In the genomic region with DNA sequence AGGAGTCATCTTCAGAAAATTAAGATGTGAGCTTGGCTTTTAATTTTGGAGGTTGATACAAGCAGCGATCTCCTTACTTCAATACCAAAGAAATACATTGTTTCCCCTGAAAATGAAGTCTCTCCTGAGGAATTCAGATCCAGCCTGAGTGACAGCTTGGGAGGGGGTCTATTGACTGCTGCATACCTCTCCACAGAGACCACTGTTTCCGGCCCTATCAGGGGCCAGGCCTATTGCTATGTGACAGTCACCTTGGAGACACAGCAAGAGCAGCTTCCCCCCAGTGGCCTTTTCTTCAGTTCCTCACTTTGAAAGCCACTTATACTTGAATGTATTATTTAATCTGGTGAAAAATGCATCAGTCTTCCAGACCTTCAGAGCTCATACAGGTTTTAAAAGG, we compare ENCODE assay signal across 20 mouse cellular contexts.
DNase-seq lines count a peak whose midpoint lies in the region; ATAC-seq and TF ChIP-seq lines count a peak whose summit lies in the region.
"Had no signal": no experiment of that assay in that cellular context is flagged by ENCODE, and none has a peak within 500 bp of the region (broad histone marks: within the 10 kb centered on the region; RNA-seq: fewer than 3 reads in every experiment).

No protein-coding gene starts in this region.

- no peak for TF ChIP-seq CTCF in hindbrain, postnatal 0 days (IDR thresholded peaks at IDR 0.05; ENCODE audit: low read depth)
- TF ChIP-seq CTCF in midbrain, postnatal 0 days (IDR thresholded peaks at IDR 0.05) = no peak

- WGBS in forebrain, embryonic 15.5 days = 10% methylated on average over 2 of the region's 2 CpGs
- WGBS in hindbrain, postnatal 0 days = 12% methylated on average over 2 of the region's 2 CpGs
- WGBS in midbrain, postnatal 0 days = 12% methylated on average over 2 of the region's 2 CpGs
- 55% methylated on average over 2 of the region's 2 CpGs for WGBS in kidney, embryonic 14.5 days

- H3K27ac ChIP-seq in forebrain, embryonic 15.5 days (replicated peaks) = no peak overlapping the region
- no peak overlapping the region for H3K27ac ChIP-seq in hindbrain, postnatal 0 days
- H3K27ac ChIP-seq in midbrain, postnatal 0 days (ENCODE audit: low read depth, low read length) = no peak overlapping the region
- H3K27ac ChIP-seq in kidney, embryonic 14.5 days (ENCODE audit: low read depth, low read length) = no peak overlapping the region
- H3K27ac ChIP-seq: limb, embryonic 15.5 days; macrophage had no signal

- no peak overlapping the region for H3K4me3 ChIP-seq in forebrain, embryonic 15.5 days
- H3K4me3 ChIP-seq in hindbrain, postnatal 0 days (ENCODE audit: low read length) = no peak overlapping the region
- no peak overlapping the region for H3K4me3 ChIP-seq in midbrain, postnatal 0 days (ENCODE audit: low read depth, low read length)
- no peak overlapping the region for H3K4me3 ChIP-seq in kidney, embryonic 14.5 days (ENCODE audit: low read length)
- H3K4me3 ChIP-seq: limb, embryonic 15.5 days had no signal

- no peaks in the 10 kb centered on the region for H3K9me3 ChIP-seq in forebrain, embryonic 15.5 days
- H3K9me3 ChIP-seq in hindbrain, postnatal 0 days (ENCODE audit: low read length) = no peaks in the 10 kb centered on the region
- H3K9me3 ChIP-seq in midbrain, postnatal 0 days (ENCODE audit: low read length) = no peaks in the 10 kb centered on the region
- H3K9me3 ChIP-seq in kidney, embryonic 14.5 days (ENCODE audit: control insufficient read depth, low read length) = no peaks in the 10 kb centered on the region
- H3K9me3 ChIP-seq: limb, embryonic 15.5 days had no signal

- no peaks in the 10 kb centered on the region for H3K27me3 ChIP-seq in forebrain, embryonic 15.5 days
- H3K27me3 ChIP-seq in hindbrain, postnatal 0 days (ENCODE audit: insufficient read depth, low read length) = no peaks in the 10 kb centered on the region
- no peaks in the 10 kb centered on the region for H3K27me3 ChIP-seq in midbrain, postnatal 0 days (ENCODE audit: insufficient read depth, low read length)
- no peaks in the 10 kb centered on the region for H3K27me3 ChIP-seq in kidney, embryonic 14.5 days (ENCODE audit: control insufficient read depth, insufficient read depth, low read length)
- H3K27me3 ChIP-seq: limb, embryonic 15.5 days; Patski had no signal

- H3K36me3 ChIP-seq in forebrain, embryonic 15.5 days = no peaks in the 10 kb centered on the region
- no peaks in the 10 kb centered on the region for H3K36me3 ChIP-seq in hindbrain, postnatal 0 days (ENCODE audit: insufficient read depth, low read length)
- no peaks in the 10 kb centered on the region for H3K36me3 ChIP-seq in midbrain, postnatal 0 days (ENCODE audit: insufficient read depth, low read length)
- no peaks in the 10 kb centered on the region for H3K36me3 ChIP-seq in kidney, embryonic 14.5 days (ENCODE audit: control insufficient read depth, insufficient read depth, low read length)
- H3K36me3 ChIP-seq: limb, embryonic 15.5 days had no signal

- no peak overlapping the region for H3K9ac ChIP-seq in forebrain, embryonic 15.5 days (replicated peaks)
- H3K9ac ChIP-seq in hindbrain, postnatal 0 days (replicated peaks; ENCODE audit: low read length) = no peak overlapping the region
- H3K9ac ChIP-seq in midbrain, postnatal 0 days (replicated peaks; ENCODE audit: low read length, poor library complexity, severe bottlenecking) = no peak overlapping the region
- no peak overlapping the region for H3K9ac ChIP-seq in kidney, embryonic 14.5 days (ENCODE audit: low read depth, low read length)
- H3K9ac ChIP-seq: limb, embryonic 15.5 days had no signal

- DNase-seq in embryo, embryonic 11 days = peak; percentile 43
- peak; percentile 45 for DNase-seq in hindbrain, postnatal 0 days (ENCODE audit: low spot score)
- peak; percentile 34 for DNase-seq in midbrain, postnatal 0 days (ENCODE audit: low spot score)
- DNase-seq in spleen, adult 18-20 months = no peak
- no peak for DNase-seq in adrenal gland, postnatal 36 days
- no peak for DNase-seq in adrenal gland, postnatal 14 days
- DNase-seq: B cell, adult 2 months; cerebellum, adult 11-12 months; heart, adult 18-20 months; heart, postnatal 10 days; kidney, postnatal 10 days; lung, adult 18-20 months; right cerebral cortex, postnatal 14 days; thymus, postnatal 4 days had no signal

- peak; percentile 64; the same call in 1 of the 2 replicates for ATAC-seq in forebrain, embryonic 15.5 days (replicated peaks)
- no peak for ATAC-seq in hindbrain, postnatal 0 days
- ATAC-seq in midbrain, postnatal 0 days (ENCODE audit: low FRiP score) = peak; percentile 56; the same call in 1 of the 2 replicates
- ATAC-seq in kidney, embryonic 14.5 days (ENCODE audit: low FRiP score, low TSS enrichment) = no peak
- ATAC-seq: intestine, embryonic 16.5 days; Patski had no signal

- no peak overlapping the region for H3K4me2 ChIP-seq in forebrain, embryonic 15.5 days (replicated peaks)
- H3K4me2 ChIP-seq in hindbrain, postnatal 0 days (ENCODE audit: low read depth, low read length) = no peak overlapping the region
- no peak overlapping the region for H3K4me2 ChIP-seq in midbrain, postnatal 0 days (ENCODE audit: low read depth, low read length, poor library complexity, severe bottlenecking)
- no peak overlapping the region for H3K4me2 ChIP-seq in kidney, embryonic 14.5 days (replicated peaks; ENCODE audit: low read depth, low read length)
- H3K4me2 ChIP-seq: limb, embryonic 15.5 days had no signal

- peaks cover 7% of the 10 kb centered on the region; the same call in 1 of the 2 replicates for H3K4me1 ChIP-seq in forebrain, embryonic 15.5 days
- H3K4me1 ChIP-seq in hindbrain, postnatal 0 days (ENCODE audit: insufficient read depth, low read length) = no peaks in the 10 kb centered on the region
- H3K4me1 ChIP-seq in midbrain, postnatal 0 days (ENCODE audit: insufficient read depth, low read length) = no peaks in the 10 kb centered on the region
- H3K4me1 ChIP-seq in kidney, embryonic 14.5 days (ENCODE audit: control insufficient read depth, insufficient read depth, low read length) = no peaks in the 10 kb centered on the region
- H3K4me1 ChIP-seq: limb, embryonic 15.5 days had no signal

Comparison
In these comparisons a context has a peak if more than half of its experiments do, and no peak if none do; other contexts are left out.
1. DNase-seq: peak in embryo, embryonic 11 days (single experiment), hindbrain, postnatal 0 days (single experiment) and midbrain, postnatal 0 days (single experiment); none in spleen, adult 18-20 months (0 of 2), adrenal gland, postnatal 36 days (0 of 2) and adrenal gland, postnatal 14 days (single experiment).
2. ATAC-seq: peak in forebrain, embryonic 15.5 days (single experiment) and midbrain, postnatal 0 days (single experiment); none in hindbrain, postnatal 0 days (single experiment) and kidney, embryonic 14.5 days (single experiment).